Mouse (Mus musculus) v-Abl transformed pro-B cells (cell line): Measurements from ENCODE around the gene Irf2bp1.

Experiments used
- in situ Hi-C, 2 experiments: fragments of 400-800 bp; cut with MboI; formaldehyde crosslinking; loops; one replicate each; pipeline ENCODE4 v1.15.1; 2025; ENCODE audit not compliant: unreplicated experiment in 2 of 2

Irf2bp1 gene

GRCm38 (mm10) chr7:19023357-19023814 lies 19.5 kb downstream of the Irf2bp1 start, which contains the start of gene Foxa3:
Foxa3 (minus strand) TSS chr7:19023538.
- in situ Hi-C loops: loop anchor here in 1 of 2 experiments (5.0 kb wide), 1 partner anchor 126 kb away; no protein-coding TSS in a partner anchor

DNA sequence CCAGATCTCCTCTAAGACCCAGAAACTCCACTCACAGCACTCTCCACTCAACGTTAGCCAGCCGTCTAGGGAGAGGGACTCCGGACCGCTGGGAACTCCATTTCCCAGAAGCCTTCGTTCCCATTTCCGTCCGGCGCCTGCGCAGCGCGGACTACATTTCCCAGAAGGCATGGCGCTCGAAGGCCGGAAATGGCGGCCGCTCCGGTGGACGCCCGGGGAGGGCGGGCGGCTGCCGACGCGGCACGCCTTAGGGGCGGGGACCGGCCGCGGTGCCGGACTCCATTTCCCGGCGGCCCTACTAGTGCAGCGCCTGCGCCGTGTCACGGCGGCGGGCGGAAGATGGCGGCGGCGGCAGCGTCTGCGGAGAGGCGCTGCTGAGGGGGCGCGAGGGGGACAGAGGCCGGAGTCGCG lies 20.3 kb downstream of the Irf2bp1 start, which contains the start of gene Sympk:
Gene Sympk, plus strand, starts transcription at position 282 of the 411 bp plus-strand sequence.
- in situ Hi-C loops: loop anchor here in 1 of 2 experiments (5.0 kb wide), 1 partner anchor 127 kb away; no protein-coding TSS in a partner anchor

DNA sequence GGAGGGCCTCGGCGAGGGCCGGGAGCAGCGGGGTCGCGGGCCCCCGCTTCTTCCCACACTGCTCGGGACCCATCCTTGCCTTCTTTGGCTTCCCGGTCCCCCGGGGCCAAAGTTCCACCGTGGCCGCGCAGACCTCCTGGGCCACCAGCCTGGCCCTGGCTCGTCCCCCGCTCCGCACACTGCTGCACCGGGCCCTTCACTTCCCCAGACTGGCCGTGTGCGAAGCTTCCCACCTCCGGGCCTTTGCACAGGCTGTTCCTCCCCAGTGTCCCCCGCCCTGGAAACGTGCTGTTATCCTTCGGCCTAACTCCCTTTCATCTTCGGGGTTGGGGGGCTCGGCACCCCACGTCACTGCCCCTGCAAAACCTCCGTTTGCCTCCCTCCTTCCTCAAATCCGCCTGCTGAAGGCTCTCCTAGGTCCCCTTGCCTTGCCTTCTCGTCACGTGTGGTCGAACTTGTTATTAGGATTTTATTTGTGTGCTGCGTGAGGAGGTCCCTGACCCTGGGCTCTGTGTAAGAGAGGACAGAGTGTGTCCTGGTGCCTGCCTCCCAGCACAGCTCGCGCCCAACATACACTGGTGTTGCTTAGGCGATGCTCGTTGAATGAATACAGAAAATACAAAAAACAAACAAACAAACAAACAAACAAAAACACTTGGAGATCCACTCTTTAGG lies 20.9 kb downstream of the Irf2bp1 start:
- in situ Hi-C loops: loop anchor here (5.0 kb wide), 1 partner anchor 127 kb away; no protein-coding TSS in a partner anchor

DNA sequence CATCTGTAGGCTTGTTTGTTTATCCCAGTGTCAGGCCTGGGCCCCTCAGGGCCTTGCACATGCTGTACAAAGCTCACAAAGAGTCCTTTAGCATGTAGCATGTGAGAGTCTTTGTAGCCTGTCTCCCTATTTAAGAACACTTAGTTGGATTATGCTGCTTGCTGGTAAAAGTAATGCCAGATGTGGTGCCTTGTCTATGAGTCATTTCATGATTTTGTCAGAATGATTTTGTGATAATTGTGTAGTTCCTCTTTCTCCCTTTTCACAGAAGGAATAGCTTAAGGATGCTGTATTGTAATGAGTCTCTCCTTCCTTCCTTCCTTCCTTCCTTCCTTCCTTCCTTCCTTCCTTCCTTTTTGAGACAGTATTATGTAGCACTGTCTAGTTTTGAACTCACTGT lies 24.2 kb downstream of the Irf2bp1 start:
- in situ Hi-C loops: loop anchor here in 1 of 2 experiments (5.0 kb wide), 1 partner anchor 131 kb away; no protein-coding TSS in a partner anchor

- in situ Hi-C loops: loop anchor here in 1 of 2 experiments (5.0 kb wide), 1 partner anchor 132 kb away; no protein-coding TSS in a partner anchor
Measured at GRCm38 (mm10) chr7:19029084-19029653, 25.3 kb downstream of the Irf2bp1 start.

- in situ Hi-C loops: no loop called here
Measured at GRCm38 (mm10) chr7:19031641-19032040, 27.8 kb downstream of the Irf2bp1 start.

DNA sequence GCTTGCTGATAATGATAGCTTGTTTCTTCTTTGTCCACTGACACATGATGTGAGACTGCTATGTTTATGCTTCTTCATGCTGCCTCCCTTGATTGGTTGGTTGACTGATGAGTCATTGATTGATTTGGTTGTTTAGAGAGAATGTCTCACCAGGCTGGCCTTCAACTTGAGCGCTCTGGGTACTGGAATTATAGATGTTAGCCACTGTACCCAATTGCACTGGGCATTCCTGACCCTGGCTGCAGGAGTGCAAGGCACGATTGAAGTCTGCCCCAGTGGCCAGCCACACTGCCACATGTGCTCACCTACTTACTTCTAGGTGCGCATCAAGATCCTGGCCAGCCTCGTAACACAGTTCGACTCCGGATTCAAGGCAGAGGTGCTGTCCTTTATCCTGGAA lies 40.8 kb downstream of the Irf2bp1 start:
- in situ Hi-C loops: no loop called here

DNA sequence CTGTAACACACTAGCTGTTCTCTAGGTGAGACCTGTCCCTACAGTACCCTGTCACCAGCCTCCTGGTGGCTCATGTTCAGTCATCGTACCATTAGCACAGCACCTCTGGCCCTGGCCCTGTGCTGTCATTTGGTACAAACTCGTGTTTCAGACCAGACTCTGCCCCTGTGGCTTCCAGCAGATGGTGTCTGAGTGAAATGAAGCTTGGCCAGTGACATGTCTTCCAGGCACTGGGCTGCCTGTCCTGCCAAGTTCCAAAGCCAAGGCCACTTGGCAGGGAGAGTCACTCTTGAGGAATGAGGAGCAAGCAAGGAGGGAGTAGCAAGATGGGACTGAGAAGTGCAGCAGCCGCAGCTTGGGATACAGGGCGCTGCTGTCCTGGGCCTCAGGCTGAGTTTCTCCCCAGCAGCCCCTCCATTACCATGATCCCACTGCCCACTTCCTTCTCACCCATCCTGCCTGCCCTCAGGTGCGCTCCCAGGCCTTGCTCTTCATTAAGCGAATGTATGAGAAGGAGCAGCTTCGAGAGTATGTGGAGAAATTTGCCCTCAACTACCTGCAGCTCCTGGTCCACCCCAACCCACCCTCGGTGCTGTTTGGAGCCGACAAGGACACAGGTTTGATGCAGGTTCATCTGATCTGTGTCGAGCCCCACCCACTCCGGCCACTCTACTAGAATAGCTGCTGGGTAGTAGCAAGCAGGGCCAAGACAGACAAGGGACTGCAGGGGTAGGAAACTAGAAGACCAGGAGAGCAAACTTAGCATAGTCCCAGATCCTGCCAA lies 42.6 kb downstream of the Irf2bp1 start:
- in situ Hi-C loops: no loop called here

DNA sequence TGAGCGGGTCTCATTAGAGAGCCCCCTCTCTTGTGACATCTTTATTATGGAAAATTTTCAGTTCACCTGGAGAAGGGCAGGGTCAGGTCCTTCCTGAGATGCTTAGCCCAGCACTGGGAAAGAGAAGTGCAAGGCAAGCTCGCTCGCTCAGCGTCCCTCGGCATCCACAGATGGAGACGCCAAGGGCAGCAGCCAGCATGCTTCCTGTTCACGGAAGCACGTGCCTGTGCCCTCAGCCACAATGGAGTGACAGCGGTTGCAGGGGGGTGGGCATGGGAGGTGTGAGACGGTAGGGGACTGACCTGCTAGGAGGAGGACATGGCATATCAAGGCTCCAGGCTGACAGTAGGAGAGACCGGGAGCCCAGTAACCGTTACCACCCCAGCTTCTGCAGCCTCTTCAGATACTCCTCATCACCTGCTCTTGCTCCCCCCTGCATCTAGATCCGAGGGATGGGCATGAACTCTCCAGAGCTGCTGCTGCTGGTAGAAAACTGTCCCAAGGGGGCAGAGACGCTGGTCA lies 44.2 kb downstream of the Irf2bp1 start:
- in situ Hi-C loops: no loop called here

GRCm38 (mm10) chr7:19049252-19049651 lies 45.4 kb downstream of the Irf2bp1 start:
- in situ Hi-C loops: no loop called here

GRCm38 (mm10) chr7:19050172-19050571 lies 46.3 kb downstream of the Irf2bp1 start:
- in situ Hi-C loops: no loop called here

DNA sequence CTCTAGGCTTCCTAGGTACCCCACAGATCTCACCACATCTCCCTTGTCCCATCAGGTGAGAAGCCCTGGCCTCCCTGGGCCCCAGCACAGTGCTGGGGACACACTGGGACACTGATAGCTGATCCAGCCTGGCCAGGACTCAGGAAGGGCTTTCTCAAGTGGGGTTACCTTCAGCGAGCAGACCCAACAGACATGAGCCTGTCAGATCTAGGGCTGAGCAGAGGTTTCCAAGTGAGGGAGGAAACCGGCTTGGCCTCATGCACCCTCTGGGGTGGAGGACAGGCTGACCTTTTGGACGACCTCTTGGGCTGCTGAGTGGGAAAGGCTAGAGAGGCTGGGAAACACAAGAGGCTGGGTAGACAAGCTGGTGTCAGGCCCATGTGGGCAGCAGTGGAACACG lies 47.3 kb downstream of the Irf2bp1 start:
- in situ Hi-C loops: no loop called here

GRCm38 (mm10) chr7:19052345-19053135 lies 48.7 kb downstream of the Irf2bp1 start:
- in situ Hi-C loops: no loop called here

DNA sequence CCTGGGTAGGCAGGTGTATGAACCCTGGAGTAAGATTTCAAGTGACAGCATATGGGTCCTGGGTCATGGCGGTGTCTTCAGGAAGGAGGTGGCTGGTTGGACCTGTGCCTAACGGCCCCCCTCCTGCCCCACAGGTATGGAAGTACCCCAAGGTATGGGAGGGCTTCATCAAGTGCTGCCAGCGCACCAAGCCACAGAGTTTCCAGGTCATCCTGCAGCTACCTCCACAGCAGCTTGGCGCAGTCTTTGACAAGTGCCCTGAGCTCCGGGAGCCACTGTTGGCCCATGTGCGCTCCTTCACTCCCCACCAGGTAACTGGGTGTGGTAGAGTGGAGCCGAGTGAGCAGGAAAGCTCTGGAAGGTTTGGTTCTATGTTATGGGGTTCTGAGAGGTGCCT lies 49.3 kb downstream of the Irf2bp1 start:
- in situ Hi-C loops: no loop called here

DNA sequence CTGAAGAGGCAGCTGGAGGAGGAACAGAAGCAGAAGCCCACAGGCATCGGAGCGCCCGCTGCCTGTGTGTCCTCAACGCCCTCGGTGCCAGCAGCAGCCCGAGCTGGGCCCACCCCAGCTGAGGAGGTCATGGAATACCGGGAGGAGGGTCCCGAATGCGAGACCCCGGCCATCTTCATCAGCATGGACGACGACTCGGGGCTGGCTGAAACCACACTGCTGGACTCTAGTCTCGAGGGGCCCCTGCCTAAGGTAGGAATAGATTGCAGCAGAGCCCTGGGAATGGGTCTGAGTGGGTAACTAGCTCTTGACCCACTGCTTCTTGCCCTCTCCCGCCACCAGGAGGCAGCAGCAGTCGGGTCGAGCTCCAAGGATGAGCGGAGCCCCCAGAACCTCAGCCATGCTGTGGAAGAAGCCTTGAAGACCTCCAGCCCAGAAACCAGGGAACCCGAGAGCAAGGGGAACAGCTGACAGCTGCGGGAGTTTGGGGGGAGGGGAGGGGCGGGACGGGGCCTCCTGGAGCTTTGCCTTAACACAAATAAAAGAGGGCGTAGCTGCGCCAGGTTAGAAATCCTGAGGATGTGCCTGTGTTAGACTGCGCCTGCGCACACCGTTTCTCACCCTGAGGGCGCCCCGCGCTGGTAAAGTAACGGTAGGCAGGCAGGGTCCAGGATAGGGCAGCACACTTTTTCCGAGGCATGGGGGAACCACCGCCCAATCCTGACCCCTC lies 50.4 kb downstream of the Irf2bp1 start, which contains the start of gene Rsph6a:
Gene Rsph6a, plus strand, starts transcription at position 644 of the 730 bp plus-strand sequence.
- in situ Hi-C loops: no loop called here

GRCm38 (mm10) chr7:19054777-19055076 lies 50.9 kb downstream of the Irf2bp1 start:
- in situ Hi-C loops: no loop called here

DNA sequence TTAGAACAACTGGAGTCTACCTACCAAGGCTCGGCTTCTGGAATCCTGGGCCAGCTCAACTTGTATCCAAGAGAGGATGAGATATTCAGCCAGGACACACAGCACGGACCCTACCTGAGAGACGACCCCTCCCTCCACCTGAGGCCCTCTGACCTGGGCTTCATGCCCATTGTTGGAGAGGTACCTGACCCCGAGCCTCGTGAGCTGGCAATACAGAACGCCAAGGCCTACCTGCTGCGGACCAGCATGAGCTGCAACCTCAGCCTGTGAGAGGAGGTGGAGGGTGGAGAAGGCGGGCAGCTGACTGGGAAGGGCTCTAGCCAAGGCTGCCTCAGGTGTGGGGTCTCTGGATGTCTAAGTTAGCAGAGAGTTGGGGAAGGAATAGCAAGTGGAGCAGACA lies 51.3 kb downstream of the Irf2bp1 start:
- in situ Hi-C loops: no loop called here
